Mouse (Mus musculus) hindbrain, embryonic 16.5 days (tissue): ENCODE measurements at regions not wholly inside any gene's neighbourhood (a gene's known extent, or its start where the extent isn't known, plus 50 kb on each side); places are given as distances from the start of the nearest gene placed in this dataset.

ENCODE experiments used
- ATAC-seq: fragments of 200-750 bp; cut with Nextera tagmentation; 2 replicates; pipeline ENCODE4 v1.8.0; 2017; ENCODE audit warnings: moderate TSS enrichment, moderate library complexity
- H3K27ac ChIP-seq: fragments of 300-500 bp; sonication (generic); 2 replicates; pipeline ENCODE4 v1.5.1; 2014; ENCODE audit warnings: low read depth, mild to moderate bottlenecking, control low read depth, low read length, moderate library complexity
- H3K27me3 ChIP-seq: fragments of 300-500 bp; sonication (generic); replicated peaks from 2 replicates; pipeline ENCODE4 v1.6.1; 2014; ENCODE audit warnings: low read length; ENCODE audit not compliant: control insufficient read depth, insufficient read depth
- H3K36me3 ChIP-seq: fragments of 300-500 bp; sonication (generic); 2 replicates; pipeline ENCODE4 v1.6.1; 2014; ENCODE audit warnings: mild to moderate bottlenecking, low read length, moderate library complexity, mixed read lengths; ENCODE audit not compliant: control insufficient read depth, insufficient read depth
- H3K4me1 ChIP-seq: fragments of 300-500 bp; sonication (generic); 2 replicates; pipeline ENCODE4 v1.6.1; 2014; ENCODE audit warnings: low read depth, low read length; ENCODE audit not compliant: control insufficient read depth, insufficient read depth
- H3K4me2 ChIP-seq: fragments of 300-500 bp; sonication (generic); 2 replicates; pipeline ENCODE4 v1.6.1; 2014; ENCODE audit warnings: mild to moderate bottlenecking, low read length, control low read depth, moderate library complexity
- H3K4me3 ChIP-seq: fragments of 300-500 bp; sonication (generic); 2 replicates; pipeline ENCODE4 v1.5.1; 2014; ENCODE audit warnings: mild to moderate bottlenecking, low read length, control low read depth, moderate library complexity
- H3K9ac ChIP-seq: fragments of 300-500 bp; sonication (generic); 2 replicates; pipeline ENCODE4 v1.6.1; 2014; ENCODE audit warnings: low read depth, mild to moderate bottlenecking, control low read depth, low read length, moderate library complexity
- H3K9me3 ChIP-seq: fragments of 300-500 bp; sonication (generic); 2 replicates; pipeline ENCODE4 v1.6.1; 2014; ENCODE audit warnings: mild to moderate bottlenecking, low read length, moderate library complexity; ENCODE audit not compliant: control insufficient read depth
- WGBS: fragments of 180-500 bp; shearing (Covaris S2); extraction: QIAGEN DNeasy Blood & Tissue Kit; methylation state at CpG from one replicate; pipeline ENCODE4 v1.1.7; 2014; 5-methylcytosine and 5-hydroxymethylcytosine counted together

DNA sequence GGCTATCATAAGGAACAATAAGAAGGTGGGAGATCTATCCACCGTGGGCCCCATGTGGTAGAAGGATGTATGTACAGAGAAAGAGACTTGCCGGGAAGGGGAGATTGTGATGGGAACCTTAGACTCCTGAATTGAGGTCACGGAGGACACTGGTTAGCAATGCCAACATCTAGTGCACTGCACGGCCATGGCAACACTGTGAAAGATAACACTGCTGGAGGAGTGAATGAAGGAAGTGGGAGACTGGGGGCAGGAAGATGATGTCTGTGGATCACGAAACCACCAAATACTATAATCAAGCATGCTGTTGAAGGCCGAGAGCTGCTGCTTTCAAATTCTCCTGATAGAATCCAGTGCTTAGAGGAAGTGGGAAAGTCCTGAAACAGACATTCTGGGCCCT, 78.7 kb upstream of the Armc2 start:
- H3K4me3 ChIP-seq = no peak overlapping the region
- no peak overlapping the region for H3K27ac ChIP-seq
- H3K36me3 ChIP-seq = no peaks in the 10 kb centered on the region
- H3K4me2 ChIP-seq = no peak overlapping the region
- no peaks in the 10 kb centered on the region for H3K27me3 ChIP-seq
- no peaks in the 10 kb centered on the region for H3K9me3 ChIP-seq
- ATAC-seq = no peak
- H3K4me1 ChIP-seq = peaks cover 4% of the 10 kb centered on the region; the same call in 1 of the 2 replicates
- 88% methylated on average over 6 of the region's 6 CpGs for WGBS
- H3K9ac ChIP-seq = no peak overlapping the region

DNA sequence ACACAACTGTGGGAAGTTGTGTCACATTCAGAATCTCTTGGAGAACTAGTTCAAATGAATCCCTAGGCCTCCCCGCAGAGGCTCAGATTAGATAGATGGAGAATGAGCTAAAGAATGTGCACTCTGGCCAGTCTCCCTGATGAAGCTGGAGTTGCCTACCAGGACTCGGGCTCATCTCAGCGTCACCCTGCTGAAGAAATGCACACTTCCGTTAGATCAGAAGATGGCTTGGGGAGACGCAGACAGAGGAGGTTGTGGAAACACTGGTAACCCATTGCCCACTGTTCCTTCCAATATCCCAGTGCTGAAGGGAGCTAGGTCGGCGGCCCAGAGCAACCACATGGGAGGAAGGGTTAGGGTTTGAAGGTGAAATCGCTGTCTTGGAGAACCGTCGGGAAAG, 77.7 kb upstream of the Armc2 start:
- no peak overlapping the region for H3K4me2 ChIP-seq
- no peak overlapping the region for H3K27ac ChIP-seq
- 93% methylated on average over 10 of the region's 10 CpGs for WGBS
- H3K9ac ChIP-seq = no peak overlapping the region
- no peak overlapping the region for H3K4me3 ChIP-seq
- H3K9me3 ChIP-seq = no peaks in the 10 kb centered on the region
- ATAC-seq = no peak
- no peaks in the 10 kb centered on the region for H3K36me3 ChIP-seq
- H3K27me3 ChIP-seq = no peaks in the 10 kb centered on the region
- H3K4me1 ChIP-seq = peaks cover 4% of the 10 kb centered on the region; the same call in 1 of the 2 replicates

DNA sequence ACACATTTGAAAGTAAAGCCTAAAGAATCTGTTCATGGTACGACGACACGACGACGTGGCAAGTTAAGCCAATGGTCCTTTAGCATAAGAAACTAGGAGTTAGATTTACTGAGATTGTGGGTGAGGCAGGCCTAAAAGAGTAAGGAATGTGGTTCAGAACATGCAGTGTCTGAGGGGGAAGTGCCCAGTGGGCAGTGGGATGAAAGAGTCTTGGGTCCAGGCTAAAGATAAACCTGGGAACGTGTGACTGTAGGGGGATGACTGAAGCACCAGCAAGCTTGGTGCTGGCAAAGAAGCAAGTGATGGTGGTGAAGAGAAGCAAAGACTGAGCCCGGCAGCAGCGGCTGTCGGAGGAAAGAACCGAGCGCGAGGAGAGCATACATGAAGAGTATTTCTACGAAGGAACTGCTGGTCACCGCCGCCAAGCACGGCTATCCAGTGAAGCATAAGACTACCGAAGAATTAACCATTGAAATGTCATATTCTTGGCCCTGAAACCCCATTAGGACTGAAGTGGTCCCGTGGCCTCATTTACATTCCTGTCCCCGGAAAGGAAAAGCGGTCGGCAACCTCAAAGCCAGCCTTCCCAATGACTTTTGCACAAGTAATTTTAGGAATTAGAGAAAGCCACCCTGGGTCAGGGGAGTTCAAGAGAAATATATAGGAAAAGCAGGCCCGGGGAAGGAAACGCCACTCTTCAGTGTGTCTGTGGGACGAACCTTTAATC, 76.2 kb upstream of the Armc2 start:
- Histone ChIP-seq H3K9me3 (no peaks in the 10 kb centered on the region), H3K4me3 (no peak overlapping the region), H3K9ac (no peak overlapping the region), H3K4me1 (peaks cover 10% of the 10 kb centered on the region), H3K4me2 (no peak overlapping the region), H3K27me3 (no peaks in the 10 kb centered on the region), H3K36me3 (no peaks in the 10 kb centered on the region), H3K27ac (no peak overlapping the region)
- no peak for ATAC-seq
- WGBS = 75% methylated on average over 24 of the region's 24 CpGs

DNA sequence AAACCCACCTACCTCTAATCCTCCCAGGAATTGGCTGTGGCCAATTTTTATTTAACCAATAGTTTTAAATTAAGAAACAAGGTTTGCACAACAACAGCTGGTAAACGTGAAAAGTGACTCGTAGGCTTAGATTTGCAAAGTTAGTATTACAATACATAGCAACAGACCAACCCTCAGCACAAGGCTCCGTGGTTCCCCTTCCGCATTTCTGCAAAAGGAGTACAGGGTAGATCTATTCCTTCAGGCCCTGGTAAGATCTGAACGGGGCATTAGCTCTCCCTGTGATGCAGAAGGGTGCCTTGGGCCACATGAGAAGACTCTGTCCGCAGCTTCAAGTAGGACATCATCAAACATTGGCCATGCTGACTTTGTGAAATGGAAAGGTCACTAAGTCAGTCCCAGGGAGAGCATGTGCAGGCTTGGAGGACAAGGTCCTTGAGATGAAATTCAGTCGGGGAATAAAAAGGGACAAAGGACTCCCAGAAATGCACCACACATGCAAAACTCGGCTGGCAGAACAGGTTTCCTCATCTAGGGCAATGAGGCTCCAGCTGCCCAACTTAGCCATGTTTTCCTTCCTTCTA, 75.0 kb upstream of the Armc2 start:
- H3K9ac ChIP-seq = no peak overlapping the region
- ATAC-seq = no peak
- no peak overlapping the region for H3K4me2 ChIP-seq
- H3K4me1 ChIP-seq = peaks cover 10% of the 10 kb centered on the region
- no peak overlapping the region for H3K27ac ChIP-seq
- H3K9me3 ChIP-seq = no peaks in the 10 kb centered on the region
- no peaks in the 10 kb centered on the region for H3K27me3 ChIP-seq
- no peaks in the 10 kb centered on the region for H3K36me3 ChIP-seq
- H3K4me3 ChIP-seq = no peak overlapping the region
- WGBS = 90% methylated on average over 8 of the region's 8 CpGs

DNA sequence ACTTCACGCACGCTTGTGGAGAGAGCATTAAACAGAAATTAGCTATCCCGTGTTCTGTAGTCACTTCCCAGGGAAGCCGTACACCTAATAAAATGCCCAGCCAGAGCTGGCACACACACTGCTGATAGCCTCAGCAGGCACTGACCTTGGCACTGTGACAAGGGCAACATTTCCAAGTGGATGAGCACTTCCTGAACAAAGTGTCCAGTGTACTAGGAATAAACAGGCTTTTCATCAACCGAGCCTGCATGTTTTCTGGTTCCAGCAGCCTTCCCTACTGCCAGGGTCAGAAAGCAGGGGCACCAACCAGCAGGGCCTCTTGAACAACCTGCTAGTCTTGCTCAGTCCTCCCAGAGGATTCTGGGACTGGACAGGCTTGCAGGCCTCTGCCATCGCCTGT, 74.3 kb upstream of the Armc2 start:
- Histone ChIP-seq H3K27ac (no peak overlapping the region), H3K36me3 (no peaks in the 10 kb centered on the region), H3K4me1 (peaks cover 10% of the 10 kb centered on the region), H3K27me3 (no peaks in the 10 kb centered on the region), H3K4me2 (no peak overlapping the region), H3K4me3 (no peak overlapping the region), H3K9me3 (no peaks in the 10 kb centered on the region), H3K9ac (no peak overlapping the region)
- ATAC-seq = peak; percentile 67
- WGBS = 36% methylated on average over 6 of the region's 6 CpGs

DNA sequence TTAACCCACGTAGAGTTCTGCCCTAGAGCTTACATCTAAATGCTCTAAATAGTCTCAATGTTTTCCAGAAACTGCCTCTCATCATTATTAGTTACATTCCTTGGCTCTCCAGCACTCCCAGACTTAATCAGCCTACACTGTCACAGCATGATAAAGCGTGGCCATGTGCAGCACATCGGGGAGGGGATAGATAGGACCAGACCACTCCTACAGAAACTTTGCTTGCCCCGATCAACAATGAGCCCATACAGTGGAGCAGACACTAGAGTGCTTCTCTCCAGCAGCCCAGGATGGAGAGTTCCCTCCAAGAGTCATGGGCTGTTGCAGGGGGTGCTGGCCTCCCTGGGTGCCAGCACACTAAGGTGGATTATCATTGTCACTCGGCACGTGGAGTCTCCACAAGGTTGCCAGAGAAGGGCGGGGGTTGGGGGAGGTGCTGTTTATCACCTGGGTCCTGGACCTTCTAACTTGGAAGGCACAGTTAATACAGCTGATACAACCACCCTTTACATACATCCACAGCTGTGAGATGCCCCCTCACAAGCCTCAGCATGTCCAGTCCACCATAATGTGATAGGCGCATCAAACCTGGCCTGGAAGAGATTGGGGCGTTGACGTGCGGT, 73.4 kb upstream of the Armc2 start:
- peaks cover 10% of the 10 kb centered on the region for H3K4me1 ChIP-seq
- ATAC-seq = no peak
- H3K36me3 ChIP-seq = no peaks in the 10 kb centered on the region
- H3K4me2 ChIP-seq = no peak overlapping the region
- no peaks in the 10 kb centered on the region for H3K27me3 ChIP-seq
- 68% methylated on average over 11 of the region's 11 CpGs for WGBS
- H3K27ac ChIP-seq = no peak overlapping the region
- H3K9me3 ChIP-seq = no peaks in the 10 kb centered on the region
- H3K4me3 ChIP-seq = no peak overlapping the region
- H3K9ac ChIP-seq = no peak overlapping the region

DNA sequence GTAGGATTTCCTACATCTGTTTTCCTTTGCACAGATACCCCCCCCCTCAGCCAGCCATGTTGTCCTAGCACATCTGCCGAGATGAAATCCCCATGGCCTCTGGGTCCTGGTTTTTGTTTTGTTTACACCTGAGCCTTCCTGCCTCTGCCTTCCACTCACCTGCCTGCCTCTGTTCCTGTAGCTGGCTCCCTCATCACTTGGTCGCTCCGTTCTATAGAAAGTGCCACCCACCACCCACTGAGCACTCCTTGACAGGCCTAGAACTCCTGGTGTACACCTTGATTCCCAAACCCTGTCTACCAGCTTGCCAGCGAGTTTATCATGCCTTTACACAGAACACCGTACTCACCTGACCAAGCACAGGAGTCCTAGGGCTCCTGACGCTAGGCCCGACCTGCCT, 72.6 kb upstream of the Armc2 start:
- no peaks in the 10 kb centered on the region for H3K27me3 ChIP-seq
- WGBS = 95% methylated on average over 7 of the region's 7 CpGs
- H3K4me3 ChIP-seq = no peak overlapping the region
- H3K4me1 ChIP-seq = peaks cover 10% of the 10 kb centered on the region
- no peaks in the 10 kb centered on the region for H3K36me3 ChIP-seq
- no peaks in the 10 kb centered on the region for H3K9me3 ChIP-seq
- H3K9ac ChIP-seq = no peak overlapping the region
- no peak for ATAC-seq
- H3K27ac ChIP-seq = no peak overlapping the region
- H3K4me2 ChIP-seq = no peak overlapping the region

DNA sequence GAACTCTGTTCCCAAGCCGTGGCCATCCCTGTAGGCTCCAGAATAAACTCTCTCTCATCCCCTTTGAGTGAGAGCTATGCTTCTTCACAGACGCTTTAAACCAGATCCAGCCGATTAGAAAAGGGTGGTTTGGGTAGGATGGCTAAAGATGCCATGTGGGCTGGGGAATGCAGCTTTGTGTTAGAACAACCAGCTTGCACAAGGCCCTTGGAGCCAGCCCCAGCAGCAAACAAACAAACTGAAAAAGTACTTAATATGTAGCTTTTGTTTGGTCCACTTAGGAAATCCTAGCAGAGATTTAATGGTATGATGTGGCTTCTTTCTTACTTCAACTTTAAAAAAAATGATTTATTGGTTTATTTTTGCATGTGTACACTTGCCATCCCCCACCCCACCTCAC, 71.9 kb upstream of the Armc2 start:
- Histone ChIP-seq H3K4me3 (no peak overlapping the region), H3K27ac (no peak overlapping the region), H3K9me3 (no peaks in the 10 kb centered on the region), H3K36me3 (no peaks in the 10 kb centered on the region), H3K4me2 (no peak overlapping the region), H3K27me3 (no peaks in the 10 kb centered on the region), H3K4me1 (peaks cover 10% of the 10 kb centered on the region), H3K9ac (no peak overlapping the region)
- ATAC-seq = no peak
- 23% methylated on average over 3 of the region's 3 CpGs for WGBS

DNA sequence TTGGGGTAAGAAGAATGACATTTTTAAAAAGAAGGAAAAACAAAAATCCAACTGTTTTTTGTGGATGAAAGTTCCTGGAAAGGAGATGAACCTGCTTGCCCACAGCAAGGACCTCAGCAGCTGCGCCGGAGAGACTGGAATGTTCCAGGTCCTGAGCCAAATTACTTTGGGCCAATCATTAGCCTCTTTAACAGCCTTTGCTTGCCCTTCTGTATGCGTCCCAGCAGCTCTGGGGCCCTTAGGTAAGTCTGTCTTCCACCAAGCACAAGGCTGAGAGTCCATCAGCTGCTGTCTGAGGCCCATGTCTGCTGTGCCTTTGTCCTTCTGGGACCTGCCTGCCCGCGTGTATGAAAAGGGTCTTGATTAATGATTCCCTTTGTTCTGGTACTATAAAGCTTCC, 71.4 kb upstream of the Armc2 start:
- Histone ChIP-seq H3K36me3 (no peaks in the 10 kb centered on the region), H3K4me3 (no peak overlapping the region), H3K27ac (no peak overlapping the region), H3K27me3 (no peaks in the 10 kb centered on the region), H3K9me3 (no peaks in the 10 kb centered on the region), H3K4me2 (no peak overlapping the region), H3K9ac (no peak overlapping the region), H3K4me1 (peaks cover 10% of the 10 kb centered on the region)
- ATAC-seq = no peak
- 33% methylated on average over 5 of the region's 5 CpGs for WGBS
